Mouse (Mus musculus): ENCODE measurements around the gene Alcam.

DNA sequence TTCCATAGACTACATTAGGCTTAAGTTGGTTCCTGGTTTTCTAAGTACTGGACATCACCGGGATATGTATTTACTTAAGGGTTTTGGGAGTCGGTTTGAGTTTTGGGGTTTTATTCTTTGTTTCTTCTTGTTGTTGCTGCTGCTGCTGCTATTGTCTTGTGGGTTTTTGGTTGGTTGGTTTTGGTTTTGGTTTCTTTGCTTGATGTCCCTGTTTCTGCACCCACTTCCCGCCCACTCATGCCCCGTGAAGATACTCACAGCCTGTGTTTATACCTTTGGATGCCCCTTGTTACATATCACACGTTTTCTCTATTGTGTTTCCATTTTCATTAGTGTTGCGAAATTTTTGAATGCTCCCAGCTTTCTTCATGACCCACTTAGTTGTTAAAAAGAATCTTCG lies 253.8 kb downstream of the Alcam start:
- TF ChIP-seq GATA1 (IDR thresholded peaks at IDR 0.05; ENCODE audit: borderline replicate concordance, low read length) (no peak), FLI1 (IDR thresholded peaks at IDR 0.05; ENCODE audit: low read length) (no peak)
